Mouse (Mus musculus): Measurements from ENCODE around the gene Fam76a.

The Fam76a gene

DNA sequence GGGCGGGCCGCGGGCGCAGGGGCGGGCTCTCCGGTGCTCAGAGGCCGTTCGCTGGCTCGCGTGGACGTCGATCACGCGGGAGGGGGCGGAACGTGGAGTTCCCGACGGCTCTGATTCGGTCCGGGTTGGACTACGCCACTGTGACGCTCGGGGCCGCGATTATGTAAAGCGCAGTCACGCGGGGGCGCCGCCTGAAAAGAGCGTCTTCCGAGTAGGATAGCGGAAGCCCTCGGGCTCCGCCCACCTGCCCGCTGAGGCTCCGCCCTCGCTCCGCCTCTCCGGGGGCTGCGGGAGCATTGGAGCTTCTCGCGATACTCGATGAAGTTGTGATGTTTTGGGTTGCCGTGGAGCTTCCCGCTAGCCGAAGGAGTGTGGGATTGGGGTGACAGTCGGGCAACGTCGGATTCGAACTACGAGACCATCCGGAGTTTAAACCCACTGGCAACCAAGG is at the start of gene Fam76a:
Fam76a (minus strand) TSS at position 1 of the 451 bp plus-strand sequence.
- in situ Hi-C loops (cut with MboI): no loop called here

DNA sequence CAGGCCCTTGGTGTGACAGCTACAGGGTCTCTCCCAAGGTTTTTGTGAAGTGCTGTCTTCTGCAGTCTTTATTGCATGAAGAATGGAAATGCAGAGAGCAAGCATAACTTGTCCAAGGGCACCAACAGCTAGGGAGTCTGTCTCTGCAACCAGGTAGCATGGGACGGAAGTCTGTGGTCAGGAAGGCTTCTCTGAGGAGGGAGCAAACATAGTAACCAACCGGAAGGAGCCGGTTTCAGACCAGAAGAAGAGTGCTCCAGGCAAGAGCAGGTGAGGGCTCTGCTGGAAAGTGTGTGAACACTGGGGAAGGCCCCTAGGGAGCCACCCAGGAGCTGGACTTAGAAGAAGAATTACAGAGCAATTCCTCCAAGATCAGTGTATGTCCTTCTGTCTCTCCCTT is 49.7 kb upstream of the Fam76a start:
- in situ Hi-C loops (cut with MboI): no loop called here

DNA sequence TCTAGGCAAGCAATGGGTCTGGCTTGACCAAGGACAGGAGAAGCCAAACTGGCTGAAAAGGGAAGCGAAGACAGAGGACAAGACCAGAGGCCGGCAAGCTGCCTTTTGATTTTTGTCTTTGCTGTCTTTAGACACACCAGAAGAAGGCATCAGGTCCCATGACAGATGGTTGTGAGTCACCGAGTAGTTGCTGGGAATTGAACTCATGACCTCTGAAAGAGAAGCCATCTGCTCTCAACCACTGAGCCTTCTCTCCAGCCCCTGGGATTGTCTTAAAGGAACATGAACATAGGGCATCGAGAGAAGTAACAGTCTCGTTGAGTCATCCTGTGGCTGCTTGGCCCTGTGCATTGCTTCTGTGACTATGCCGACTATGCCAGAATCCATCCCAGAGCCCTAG is 49.2 kb upstream of the Fam76a start:
- in situ Hi-C loops (cut with MboI): no loop called here

DNA sequence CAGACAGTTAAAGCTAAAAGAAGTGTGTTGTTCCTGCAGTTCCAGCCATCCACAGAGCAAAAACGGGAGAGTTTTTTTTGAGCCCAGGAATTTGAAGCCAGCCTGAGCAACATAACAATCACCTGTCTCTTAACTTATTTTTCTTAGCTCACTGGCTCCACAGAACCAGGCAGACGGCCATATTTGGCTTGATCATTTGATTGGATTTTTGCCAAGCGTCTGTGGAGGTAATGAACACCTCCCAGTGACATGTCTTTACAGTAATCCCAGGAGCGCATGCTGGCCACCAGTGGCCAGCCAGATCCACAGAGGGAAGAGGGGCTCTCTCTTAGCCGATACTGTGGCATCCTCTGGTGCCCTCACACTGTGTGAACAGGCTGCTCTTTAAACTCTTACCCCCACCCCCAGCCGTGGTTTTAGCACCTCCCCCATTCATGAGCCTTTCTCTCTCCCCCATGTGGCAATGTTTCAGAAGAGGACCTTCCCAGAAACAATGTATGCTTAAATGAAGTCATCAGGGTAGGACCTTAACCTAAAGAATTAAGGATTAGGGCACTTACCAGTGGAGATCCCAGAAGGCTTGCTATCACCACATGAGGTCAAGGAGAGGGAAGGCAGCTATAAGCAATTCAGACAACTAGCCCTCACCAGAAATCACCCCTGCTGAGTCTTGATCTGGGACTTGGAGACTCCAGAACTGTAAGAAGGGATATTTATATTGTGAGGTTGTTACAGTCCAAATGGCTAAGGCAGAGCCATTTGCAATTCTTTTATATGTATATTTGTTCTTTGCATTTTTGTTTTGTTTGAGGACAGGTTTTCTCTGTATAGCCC is 46.0 kb upstream of the Fam76a start:
- in situ Hi-C loops (cut with MboI): no loop called here

DNA sequence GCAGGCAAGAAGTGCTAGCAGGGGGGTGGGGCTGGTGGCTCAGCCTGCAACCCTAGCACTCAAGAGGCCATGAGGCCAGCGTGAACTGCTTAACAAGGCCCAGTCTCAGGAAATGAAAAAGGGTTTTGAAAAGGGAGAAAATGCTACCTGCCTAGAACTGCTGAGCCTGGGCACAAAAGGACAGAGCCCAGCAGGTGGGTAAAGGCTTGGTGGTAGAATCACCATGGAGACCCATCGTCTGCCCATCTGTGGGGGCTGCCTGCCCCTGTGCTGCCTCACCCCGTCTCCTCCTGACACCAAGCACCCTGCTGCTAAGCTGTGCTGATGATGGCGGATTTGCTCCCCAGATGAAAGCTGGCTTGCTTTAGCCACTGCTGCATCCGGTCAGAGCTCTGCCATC is 42.1 kb upstream of the Fam76a start:
- in situ Hi-C loops (cut with MboI): no loop called here

DNA sequence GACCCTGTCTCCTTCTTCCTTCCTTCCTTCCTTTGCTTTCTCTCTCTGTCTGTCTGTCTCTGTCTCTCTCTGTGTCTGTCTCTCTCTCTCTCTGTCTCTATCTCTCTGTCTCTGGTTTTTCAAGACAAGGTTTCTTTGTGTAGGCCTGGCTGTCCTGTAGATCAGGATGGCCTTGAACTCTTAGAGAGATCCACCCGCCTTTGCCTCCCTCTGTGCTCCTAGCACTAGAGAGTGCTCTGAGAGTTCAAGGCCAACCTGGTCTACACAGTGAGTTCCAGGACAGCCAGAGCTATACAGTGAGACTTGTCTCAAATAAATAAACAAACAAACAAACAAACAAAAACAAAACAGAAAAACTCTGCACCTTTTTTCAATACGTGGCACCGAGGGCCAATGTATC is 41.7 kb upstream of the Fam76a start:
- in situ Hi-C loops (cut with MboI): no loop called here

DNA sequence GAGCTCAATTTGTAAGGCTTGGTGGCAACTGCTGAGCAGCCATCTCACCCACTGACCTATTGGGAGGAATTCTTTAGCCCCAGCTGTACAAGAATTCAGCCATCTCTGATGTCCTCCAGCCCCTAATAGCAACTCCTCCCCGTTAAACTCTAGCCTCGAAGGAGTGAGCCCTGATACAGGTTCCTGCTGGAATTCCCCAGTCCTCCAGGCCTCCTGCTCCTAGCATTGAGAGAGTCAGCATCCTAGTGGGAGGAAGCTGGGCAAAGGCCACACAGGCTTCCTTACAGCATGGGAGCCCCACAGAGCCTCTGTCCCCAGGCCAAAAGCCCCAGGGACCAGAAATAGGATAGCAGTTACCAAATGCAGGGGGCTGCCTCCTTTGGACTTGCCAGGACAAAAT is 41.1 kb upstream of the Fam76a start:
- in situ Hi-C loops (cut with MboI): no loop called here

DNA sequence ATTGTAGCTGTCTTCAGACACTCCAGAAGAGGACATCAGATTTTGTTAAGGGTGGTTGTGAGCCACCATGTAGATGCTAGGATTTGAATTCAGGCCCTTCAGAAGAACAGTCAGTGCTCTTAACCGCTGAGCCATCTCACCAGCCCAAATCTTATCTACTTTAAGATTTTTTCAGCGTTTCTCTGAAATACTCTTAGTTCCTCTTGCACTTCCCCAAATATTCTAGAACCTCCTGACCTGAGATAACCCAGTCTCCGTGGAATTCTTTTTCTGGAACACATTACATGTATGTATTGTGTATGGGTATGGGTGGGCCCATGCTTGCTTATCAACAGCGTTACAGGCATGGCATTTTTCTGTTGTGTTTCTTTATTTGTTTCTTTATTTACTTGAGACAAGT is 40.3 kb upstream of the Fam76a start:
- in situ Hi-C loops (cut with MboI): no loop called here

DNA sequence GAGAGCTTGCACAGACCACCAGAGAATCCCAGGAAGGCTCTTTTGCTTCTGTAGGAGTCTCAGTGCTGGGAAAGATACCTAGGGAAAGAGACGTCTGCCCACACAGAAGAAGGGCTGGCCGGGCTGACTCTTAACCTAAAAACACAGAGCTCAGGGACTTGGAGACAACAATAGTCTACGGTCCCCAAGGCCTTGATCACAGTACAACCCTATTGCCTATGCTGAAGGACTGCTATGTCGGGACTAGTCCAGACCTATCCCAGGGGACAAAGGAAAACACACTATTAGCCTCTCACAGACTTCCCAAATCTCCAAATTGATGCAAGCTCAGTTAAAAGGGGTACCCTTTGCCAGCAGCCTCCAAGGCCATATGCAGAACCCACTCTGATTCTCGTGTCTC is 39.5 kb upstream of the Fam76a start:
- in situ Hi-C loops (cut with MboI): no loop called here

DNA sequence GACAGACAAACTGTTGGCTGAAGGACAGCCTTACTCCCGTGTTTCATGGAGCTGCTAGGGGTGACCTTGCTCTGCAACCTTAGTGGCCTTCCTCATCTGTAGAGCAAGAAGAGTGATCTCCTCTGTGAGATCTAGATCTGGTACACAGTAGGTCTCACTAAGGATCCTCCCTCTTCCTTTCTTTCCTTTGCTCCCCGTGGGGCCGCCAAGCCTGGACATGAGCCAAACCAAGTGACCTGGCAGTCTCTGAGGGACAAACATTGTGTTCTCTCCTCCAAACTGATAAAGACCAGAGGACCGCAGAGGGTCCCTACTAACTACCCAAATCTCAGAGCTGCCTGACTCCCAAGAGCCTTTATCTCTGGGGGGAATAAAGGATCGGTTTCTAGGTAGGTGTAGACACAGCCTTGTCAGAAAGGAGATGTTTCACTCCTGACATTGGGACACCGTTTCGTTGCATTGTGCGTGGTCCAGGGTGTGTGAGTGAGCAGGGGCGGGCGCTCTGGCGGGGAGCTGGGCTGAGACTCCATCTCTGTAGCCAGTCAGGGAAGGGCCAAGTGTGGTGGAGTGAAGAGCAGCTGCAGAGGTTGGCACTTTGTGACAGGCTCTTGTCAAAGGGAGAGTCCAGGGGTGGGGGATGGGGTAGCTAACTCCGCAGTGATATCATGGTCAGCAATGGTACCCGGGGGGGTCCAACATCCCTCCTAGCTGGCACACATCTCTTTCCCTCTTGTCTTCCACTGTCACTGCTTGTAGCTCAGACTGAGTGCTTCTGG is 38.7 kb upstream of the Fam76a start:
- in situ Hi-C loops (cut with MboI): no loop called here

DNA sequence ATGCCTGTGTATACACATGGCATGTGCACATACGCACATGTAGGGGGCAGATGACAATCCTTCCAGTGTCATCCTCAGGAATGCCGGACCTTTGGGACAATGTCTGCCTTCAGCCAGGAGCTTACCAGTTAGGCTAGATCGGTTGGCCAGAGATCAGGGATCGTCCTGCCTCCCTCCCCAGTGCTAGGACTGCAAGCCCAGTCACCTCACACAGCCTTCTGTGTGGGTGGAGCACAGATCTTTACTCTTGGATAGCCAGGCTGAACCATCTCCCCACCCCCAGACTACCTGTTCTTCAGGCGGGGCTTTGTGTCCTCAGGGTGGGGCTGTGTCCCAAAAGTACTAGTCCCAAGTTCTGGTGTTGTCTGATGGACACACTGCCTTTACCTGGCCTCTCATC is 38.0 kb upstream of the Fam76a start:
- in situ Hi-C loops (cut with MboI): no loop called here

DNA sequence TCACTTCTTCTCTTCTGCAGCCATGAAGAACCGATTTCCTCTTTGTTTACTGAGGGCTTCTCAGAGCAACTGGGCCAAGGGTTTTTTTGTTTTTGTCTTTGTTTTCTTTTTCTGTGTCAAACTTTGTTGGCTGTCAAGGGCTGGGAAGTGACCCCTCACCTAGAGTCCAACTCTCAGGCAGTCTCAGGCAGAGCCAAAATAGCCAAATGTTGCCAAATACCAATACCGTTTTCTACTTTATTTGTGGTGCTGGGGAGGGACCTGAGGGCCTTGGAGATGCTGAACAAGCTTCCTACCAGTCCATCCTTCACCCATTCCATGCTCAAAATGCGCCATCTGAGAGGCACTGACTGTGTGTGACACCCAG is 37.3 kb upstream of the Fam76a start:
- in situ Hi-C loops (cut with MboI): no loop called here

DNA sequence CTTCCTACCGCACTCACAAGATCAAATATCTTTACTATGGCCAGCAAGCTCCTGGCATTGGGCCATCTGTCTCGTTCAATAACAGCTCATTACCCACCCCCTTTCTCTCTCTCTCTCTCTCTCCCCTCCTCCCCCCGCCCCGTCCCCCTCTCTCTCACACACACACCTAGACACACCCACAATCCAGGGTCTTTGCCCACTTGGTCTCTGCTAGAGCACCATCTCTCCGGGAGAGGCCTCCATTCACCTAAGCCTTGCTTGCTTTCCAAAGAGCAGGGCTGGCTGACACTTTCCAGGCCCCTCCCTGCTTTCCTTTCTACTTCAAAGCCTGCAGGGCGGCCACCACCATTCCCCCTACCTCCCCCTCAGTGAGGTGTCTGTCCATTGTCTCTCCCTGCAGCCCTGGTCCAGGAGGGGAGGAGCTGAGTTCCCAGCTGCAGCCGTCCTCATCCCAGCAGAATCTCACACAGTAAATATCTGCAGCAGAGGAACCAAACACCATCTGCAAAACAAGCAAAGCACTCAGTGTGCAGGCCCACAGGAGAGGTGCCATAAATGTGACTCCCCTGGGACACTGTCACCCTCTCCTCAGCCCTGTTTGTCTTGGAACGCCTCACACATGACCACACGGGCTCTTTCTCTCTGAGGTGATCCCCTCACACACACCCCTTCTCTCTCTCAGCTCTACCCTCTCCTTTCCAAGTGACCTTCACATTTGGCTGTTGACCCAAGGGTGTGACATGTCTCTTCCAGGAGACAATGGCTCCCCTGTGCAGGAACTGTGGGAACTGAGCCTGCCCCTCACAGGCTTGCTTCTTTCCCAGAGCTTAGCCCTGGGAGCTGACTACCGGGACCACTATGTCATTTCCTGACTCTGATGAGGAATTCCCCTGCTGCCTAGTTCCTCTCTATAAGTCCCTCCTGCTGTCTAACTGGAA is 36.7 kb upstream of the Fam76a start:
- in situ Hi-C loops (cut with MboI): no loop called here

DNA sequence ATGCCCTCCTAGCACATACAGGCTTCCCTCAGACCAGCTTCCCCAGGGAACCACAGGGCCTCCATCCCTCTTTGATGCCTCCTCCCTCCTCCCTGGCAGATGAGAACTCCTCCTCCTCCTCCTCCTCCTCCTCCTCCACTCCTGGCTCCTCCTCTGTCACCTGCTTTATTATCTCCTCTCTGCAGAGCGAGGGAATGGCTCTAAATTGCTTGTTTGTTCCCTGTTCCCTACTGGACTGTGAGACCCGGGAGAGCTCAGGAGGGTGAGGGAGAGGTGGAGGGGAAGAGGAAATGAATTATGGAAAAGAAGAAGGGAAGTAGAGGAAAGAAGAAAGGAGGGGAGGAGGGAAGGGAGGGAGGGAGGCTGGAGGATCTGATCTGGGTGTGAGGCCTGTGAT is 33.0 kb upstream of the Fam76a start:
- in situ Hi-C loops (cut with MboI): no loop called here

DNA sequence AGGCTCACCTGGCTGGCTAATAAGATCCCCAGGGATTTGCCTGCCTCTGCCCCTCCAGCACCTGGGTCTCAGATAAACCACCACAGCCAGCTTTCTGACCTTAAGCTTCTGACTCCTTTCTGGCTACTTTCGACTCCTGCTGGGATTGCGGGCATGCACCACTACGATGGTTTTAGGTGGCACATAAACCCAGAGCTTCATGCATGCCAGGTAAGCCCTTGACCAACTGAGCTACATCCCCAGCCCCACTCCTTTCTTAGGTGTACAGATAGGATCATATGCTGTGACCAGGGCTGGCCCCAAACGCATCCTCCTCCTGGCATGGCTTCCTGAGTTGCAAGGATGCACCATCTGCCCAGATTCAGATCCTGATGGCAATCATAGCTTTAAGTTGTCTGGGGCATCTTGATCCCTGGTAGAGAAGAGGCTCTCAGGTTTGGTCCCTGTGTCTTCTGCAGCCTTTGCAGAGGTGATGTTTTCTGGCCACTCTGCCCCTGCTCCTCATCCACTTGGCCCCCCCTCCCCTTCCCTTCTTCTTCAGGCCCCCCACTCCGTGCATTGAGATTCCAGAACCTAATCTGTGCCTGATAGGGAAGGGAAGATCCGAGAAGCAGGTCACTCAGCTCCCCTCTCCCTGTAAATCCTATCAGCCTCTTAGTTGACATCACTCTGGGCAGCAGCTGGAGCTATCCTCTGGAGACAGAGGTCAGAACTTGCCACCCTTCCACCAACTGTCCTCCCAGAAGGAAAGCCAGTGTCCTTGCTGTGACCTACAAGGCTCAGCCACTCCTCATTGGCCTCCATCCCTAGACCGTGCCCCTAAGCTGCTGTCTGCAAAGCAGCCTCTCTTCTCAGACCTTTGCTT is 32.4 kb upstream of the Fam76a start:
- in situ Hi-C loops (cut with MboI): loop anchor here (5.0 kb wide), 1 partner anchor 38 kb away; no protein-coding TSS in a partner anchor

DNA sequence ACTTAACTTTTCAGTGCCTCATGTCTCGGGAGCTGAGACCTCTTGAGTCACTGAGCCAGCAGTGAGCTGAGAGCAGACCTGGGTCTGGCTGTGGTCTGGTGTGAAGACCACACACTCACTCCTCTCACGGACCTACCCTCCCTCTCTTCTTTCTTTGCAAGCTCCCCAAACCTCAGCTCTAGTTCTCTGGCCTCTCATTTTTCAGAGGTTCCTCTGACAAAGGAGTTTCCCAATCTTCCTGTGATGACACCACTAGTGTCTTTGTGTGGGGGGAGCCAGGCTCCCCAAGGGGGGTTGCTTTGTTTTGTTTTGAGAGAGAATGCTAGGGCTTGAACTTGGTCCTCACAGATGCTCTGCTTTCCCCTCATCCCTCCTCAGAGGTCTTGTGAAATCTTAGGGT is 28.6 kb upstream of the Fam76a start:
- in situ Hi-C loops (cut with MboI): loop anchor here (5.0 kb wide), 1 partner anchor 41 kb away; no protein-coding TSS in a partner anchor

DNA sequence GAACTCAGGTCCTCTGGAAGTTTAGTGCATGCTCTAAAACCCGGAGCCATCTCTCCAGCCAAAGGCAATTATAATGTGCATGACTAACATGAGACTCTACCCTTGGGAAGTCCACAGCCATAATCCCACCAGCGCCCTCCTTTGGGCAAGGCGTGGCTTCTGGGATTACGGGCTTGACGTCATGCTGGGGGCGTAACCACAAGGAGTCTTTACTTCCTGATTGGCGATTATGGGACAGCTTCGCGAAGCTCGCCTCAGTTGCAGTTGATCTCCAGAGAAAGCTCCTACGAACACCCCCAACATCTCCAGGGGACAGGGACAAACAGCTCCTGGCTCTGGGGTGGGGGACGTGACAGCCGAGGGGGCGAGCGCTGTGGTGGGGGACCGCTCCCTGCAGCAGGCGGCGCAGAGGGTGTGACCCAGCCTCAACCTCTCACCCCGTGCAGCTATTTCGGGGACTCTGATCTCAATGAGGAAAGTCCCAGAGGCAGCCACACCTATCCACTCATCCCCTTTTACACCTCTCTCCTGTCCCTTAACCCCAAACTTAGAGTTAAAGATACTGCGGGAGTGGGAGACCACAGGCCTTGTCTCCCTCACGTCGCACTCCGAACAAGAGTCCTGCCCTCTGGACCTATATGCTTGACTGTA is 27.6 kb upstream of the Fam76a start:
- in situ Hi-C loops (cut with MboI): loop anchor here (5.0 kb wide), 1 partner anchor 42 kb away; no protein-coding TSS in a partner anchor

DNA sequence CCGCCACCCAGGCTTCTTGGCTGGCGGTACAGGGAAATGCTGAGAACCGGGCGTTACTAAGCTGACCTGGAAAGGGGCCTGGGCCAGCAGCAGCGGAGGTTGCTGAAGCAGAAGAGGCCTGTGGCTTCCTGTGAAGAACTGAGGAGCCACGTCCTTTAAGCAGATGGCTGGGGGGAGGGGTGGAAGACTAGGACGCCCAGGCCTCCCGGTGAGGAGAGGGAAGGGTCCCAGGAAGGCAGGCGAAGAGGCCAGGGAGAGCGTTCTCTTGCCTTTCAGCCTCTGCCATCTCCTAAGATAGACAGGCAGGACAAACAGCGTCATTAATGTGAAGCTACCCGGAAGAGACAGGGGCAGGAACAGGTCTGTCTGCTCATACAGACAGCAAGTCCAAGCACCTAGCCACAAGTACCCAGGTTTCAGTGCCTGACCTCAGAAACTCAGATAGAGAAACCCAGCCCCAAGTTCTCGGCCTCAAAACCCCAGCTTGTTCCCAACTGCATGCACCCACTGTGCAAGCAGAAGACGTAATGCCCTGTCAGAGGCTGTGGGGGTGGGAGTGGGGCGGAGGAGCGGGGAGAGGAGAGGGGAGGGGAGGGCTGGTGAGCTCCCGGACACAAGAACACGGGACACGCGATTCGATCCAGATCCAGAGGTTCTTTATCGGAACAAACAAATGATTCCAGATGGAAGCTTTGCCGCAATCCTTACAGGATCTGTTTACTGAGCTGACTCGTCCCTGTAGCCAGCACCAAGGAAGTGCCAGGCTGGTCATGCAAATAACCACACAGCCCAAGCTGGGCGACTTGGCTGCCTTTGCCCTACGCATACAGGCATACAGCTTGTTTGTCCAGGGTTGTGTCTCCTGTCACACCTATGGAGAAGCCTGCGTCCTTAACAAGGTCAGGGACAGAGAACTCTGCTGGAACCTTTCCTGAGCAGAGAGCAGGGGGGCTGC is 24.0 kb upstream of the Fam76a start:
- in situ Hi-C loops (cut with MboI): no loop called here
